Mouse (Mus musculus) forebrain, embryonic 12.5 days (tissue): ENCODE data around the gene Gorasp2. TPM values are rescaled to one million over a fixed set of nuclear protein-coding genes. Genes with fewer than 3 reads are reported as not detected.

Experiments used
- ATAC-seq: fragments of 200-750 bp; cut with Nextera tagmentation; 2 replicates; pipeline ENCODE4 v1.8.0; 2017; ENCODE audit warnings: moderate TSS enrichment; ENCODE audit not compliant: low FRiP score
- H3K27ac ChIP-seq: fragments of 300-500 bp; sonication (generic); 2 replicates; pipeline ENCODE4 v1.5.1; 2016; ENCODE audit warnings: mild to moderate bottlenecking
- H3K27me3 ChIP-seq: fragments of 300-500 bp; sonication (generic); 2 replicates; pipeline ENCODE4 v1.6.1; 2016; ENCODE audit warnings: mild to moderate bottlenecking
- H3K36me3 ChIP-seq: fragments of 300-500 bp; sonication (generic); replicated peaks from 2 replicates; pipeline ENCODE4 v1.6.1; 2016; ENCODE audit warnings: mild to moderate bottlenecking
- H3K4me1 ChIP-seq: fragments of 300-500 bp; sonication (generic); 2 replicates; pipeline ENCODE4 v1.6.1; 2016
- H3K4me2 ChIP-seq: fragments of 300-500 bp; sonication (generic); 2 replicates; pipeline ENCODE4 v1.6.1; 2016; ENCODE audit warnings: mild to moderate bottlenecking, moderate library complexity
- H3K4me3 ChIP-seq: fragments of 300-500 bp; sonication (generic); replicated peaks from 2 replicates; pipeline ENCODE4 v1.5.1; 2016; ENCODE audit warnings: mild to moderate bottlenecking
- H3K9ac ChIP-seq: fragments of 300-500 bp; sonication (generic); 2 replicates; pipeline ENCODE4 v1.6.1; 2016; ENCODE audit warnings: mild to moderate bottlenecking
- H3K9me3 ChIP-seq: fragments of 300-500 bp; sonication (generic); 2 replicates; pipeline ENCODE4 v1.6.1; 2016
- WGBS: fragments of 180-500 bp; shearing (Covaris S2); methylation state at CpG from one replicate; pipeline ENCODE4 v1.1.7; 2016; 5-methylcytosine and 5-hydroxymethylcytosine counted together
- polyA plus RNA-seq: library from polyadenylated mRNA; unstranded; fragments of >200 nt; fragmentation: Nextera tagmentation; extraction: Ambion mirVana; gene quantifications from 2 replicates; pipeline ENCODE4 v1.2.1, GENCODE M21; 2016

The Gorasp2 gene
- polyA plus RNA-seq, 1 experiment from 2014 or later: 127 TPM

DNA sequence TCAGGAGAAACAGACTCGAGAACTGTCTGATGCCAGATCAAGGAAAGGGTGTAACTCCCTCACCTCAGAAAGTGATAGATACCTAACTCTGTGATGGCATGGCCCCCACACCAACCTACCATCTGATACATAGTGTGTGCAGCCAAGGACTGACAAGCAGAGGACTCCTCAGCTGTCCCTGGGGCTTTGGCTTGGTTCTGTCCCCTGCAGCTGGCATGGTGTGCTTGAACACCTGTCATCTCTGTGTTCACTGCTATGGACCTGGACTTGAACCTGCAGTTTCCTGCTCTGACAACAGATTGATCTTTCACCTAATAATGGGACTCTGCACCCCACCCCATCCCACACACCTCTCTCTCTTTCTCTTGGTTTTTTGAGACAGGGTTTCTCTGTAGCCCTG, 29.0 kb upstream of the Gorasp2 start:
- no peak for ATAC-seq
- no peak overlapping the region for H3K4me3 ChIP-seq
- no peaks in the 10 kb centered on the region for H3K9me3 ChIP-seq
- no peaks in the 10 kb centered on the region for H3K27me3 ChIP-seq
- 94% methylated on average over 1 of the region's 1 CpGs for WGBS
- H3K9ac ChIP-seq: no peak overlapping the region
- no peak overlapping the region for H3K27ac ChIP-seq
- H3K4me1 ChIP-seq: peaks cover 12% of the 10 kb centered on the region
- no peak overlapping the region for H3K4me2 ChIP-seq
- H3K36me3 ChIP-seq: no peaks in the 10 kb centered on the region

DNA sequence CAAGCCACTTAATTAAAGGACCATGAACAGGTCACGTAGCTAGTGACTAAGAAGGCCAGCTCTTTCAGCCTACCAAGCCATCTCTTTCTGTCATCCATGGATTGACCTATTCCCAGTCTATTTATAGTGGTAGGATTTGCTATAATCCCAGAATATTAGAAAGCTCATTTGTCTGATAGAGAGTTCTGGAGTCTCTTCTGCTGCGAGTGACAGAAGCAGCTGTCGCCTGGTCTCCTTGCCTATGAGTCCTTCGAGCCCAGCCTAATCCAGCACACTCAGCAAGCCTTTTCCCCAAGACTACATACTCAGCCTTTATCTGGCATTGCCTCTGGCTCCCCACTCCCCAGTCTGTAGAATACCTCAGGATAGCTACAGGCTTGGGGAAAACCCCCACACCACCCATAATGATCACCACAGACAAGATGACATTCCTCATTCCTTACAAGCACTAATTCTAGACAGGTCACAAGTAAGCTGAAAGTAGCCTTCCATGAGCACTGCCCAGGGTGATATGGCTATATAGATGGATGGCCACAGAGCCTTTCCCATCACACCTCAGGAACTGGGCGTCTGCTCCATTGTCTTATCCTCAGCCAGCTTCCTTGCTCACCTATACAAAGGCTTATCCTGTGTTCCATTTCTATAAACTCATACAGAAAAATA, 27.2 kb upstream of the Gorasp2 start:
- no peak overlapping the region for H3K4me3 ChIP-seq
- H3K4me2 ChIP-seq: no peak overlapping the region
- no peak overlapping the region for H3K27ac ChIP-seq
- peaks cover 11% of the 10 kb centered on the region for H3K4me1 ChIP-seq
- no peak overlapping the region for H3K9ac ChIP-seq
- no peaks in the 10 kb centered on the region for H3K27me3 ChIP-seq
- H3K36me3 ChIP-seq: no peaks in the 10 kb centered on the region
- H3K9me3 ChIP-seq: no peaks in the 10 kb centered on the region
- 90% methylated on average over 5 of the region's 5 CpGs for WGBS
- ATAC-seq: no peak

DNA sequence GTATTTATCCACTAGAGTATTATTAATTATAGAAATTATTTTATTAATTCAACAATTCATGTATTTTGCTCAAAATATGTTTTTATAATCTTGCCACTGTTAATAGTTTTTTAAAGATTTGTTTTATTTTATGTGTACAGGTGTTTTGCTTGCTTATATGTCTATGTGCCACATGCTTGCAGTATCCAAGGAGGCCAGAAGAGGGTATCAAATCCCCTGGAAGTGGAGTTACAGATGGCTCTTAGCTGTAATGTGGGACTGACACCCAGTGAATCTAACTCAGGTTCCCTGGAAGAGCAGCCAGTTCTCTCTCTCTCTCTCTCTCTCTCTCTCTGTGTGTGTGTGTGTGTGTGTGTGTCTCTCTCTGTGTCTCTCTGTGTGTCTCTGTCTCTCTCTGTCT, 20.4 kb upstream of the Gorasp2 start:
- no peak for ATAC-seq

DNA sequence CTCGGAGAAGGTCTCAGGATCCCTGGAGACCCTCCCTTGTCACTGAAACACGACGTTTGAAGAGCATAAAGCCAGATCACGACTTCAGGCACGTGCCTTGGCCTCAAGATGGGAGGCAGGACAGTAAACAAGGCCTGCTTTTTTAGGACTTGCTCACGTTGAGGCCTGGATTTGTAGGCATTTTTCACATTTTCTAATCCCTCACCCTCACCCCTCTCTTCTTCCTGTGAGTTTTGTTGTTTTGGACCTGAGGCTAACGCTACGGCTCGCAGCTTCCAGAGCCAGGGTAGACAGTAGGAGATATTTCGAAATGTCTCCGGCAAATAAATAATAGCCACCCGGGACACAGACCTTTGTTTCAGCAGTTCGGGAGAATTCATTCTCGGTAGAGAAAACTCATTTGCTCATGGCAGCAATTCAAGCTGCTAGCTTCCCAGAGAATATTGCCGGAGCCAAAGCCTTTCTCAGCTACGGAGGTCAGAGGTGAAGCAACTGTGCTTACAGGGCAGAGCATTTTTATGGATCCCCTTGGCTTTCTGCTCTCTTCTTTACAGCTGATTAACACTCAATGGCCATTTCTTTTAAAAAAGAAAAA, 18.3 kb upstream of the Gorasp2 start:
- no peaks in the 10 kb centered on the region for H3K36me3 ChIP-seq

More for the DNA sequence above, 20.4 kb upstream of the Gorasp2 start:
- Histone ChIP-seq H3K9ac (no peak overlapping the region), H3K4me2 (no peak overlapping the region), H3K27me3 (no peaks in the 10 kb centered on the region), H3K27ac (no peak overlapping the region), H3K4me1 (no peaks in the 10 kb centered on the region; the same call in 1 of the 2 replicates), H3K4me3 (no peak overlapping the region), H3K36me3 (no peaks in the 10 kb centered on the region), H3K9me3 (no peaks in the 10 kb centered on the region)

DNA sequence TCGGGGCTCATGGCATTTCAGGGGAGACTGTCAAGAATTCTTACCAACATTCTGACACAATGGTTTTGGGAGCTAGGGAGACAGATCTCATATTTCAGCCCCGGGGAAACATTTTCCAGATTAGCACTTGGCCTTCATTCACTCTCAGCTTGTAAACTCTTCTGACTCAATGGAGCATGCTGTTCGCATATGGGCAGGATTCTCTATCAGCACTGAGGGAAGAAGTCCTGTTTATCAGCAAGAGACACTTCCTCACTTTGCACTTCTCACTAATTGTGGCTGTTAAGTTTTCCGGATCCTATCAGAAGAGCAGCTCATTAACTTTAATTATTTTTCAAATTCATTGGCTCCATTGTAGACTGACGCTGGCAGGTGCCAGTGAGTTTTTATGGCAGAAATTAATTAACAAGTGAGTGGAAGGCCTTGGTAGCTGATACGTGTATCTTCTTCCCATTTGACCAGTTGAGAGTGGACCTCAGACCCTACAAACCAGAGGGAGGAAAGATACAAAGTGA, 16.1 kb upstream of the Gorasp2 start:
- no peak overlapping the region for H3K4me3 ChIP-seq
- no peaks in the 10 kb centered on the region for H3K9me3 ChIP-seq
- no peak overlapping the region for H3K9ac ChIP-seq
- no peak for ATAC-seq
- H3K4me2 ChIP-seq: no peak overlapping the region
- no peaks in the 10 kb centered on the region; the same call in 1 of the 2 replicates for H3K4me1 ChIP-seq
- no peaks in the 10 kb centered on the region for H3K27me3 ChIP-seq
- no peak overlapping the region for H3K27ac ChIP-seq
- 72% methylated on average over 6 of the region's 6 CpGs for WGBS
- no peaks in the 10 kb centered on the region for H3K36me3 ChIP-seq

More for the DNA sequence above, 18.3 kb upstream of the Gorasp2 start:
- Histone ChIP-seq H3K4me1 (no peaks in the 10 kb centered on the region; the same call in 1 of the 2 replicates), H3K4me2 (no peak overlapping the region), H3K9ac (no peak overlapping the region), H3K27me3 (no peaks in the 10 kb centered on the region), H3K9me3 (no peaks in the 10 kb centered on the region), H3K4me3 (no peak overlapping the region), H3K27ac (0 out of 2 replicates have a peak overlapping the region, but pooled peaks have one; percentile 2)
- no peak for ATAC-seq
- WGBS: 49% methylated on average over 16 of the region's 16 CpGs

DNA sequence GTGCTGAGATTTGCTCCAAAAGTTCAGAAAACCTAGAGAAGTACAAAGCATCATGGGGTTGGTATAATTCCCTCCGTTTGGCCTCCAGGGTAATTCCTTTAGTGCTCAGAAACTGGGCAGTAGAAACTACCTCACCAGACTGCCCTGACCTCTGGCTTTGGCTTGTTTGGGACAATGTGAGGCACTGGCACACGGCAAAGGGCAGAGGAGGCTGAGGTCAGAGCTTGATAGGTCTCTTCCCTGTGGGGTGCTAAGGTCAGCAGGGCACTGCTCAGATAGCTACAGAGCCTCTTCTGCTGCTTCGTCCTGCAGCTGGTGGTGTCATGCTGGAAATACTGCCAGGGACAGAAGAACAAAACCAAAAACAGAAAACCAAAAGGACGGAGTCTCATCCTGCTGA, 13.7 kb upstream of the Gorasp2 start:
- no peaks in the 10 kb centered on the region for H3K27me3 ChIP-seq
- no peaks in the 10 kb centered on the region for H3K9me3 ChIP-seq

DNA sequence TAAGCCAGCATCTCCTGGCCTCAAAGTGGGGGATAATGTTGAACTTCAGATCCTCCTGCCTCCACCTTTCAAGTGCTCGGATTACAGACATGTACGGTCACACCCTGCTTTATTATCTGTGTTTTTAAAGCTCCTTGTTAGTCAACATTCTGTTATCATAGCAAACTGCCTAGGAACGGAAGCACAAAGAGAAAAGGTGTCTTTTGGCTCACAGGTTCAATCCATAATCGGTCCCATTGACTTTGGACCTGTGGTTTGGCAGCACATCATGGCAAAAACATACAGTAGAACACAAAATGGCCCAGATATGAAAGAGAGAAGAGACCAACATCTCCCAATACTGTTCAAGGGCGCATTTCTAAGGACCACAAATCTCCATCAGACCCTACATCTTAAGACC, 13.1 kb upstream of the Gorasp2 start:
- H3K4me3 ChIP-seq: no peak overlapping the region
- no peaks in the 10 kb centered on the region for H3K27me3 ChIP-seq
- ATAC-seq: no peak
- H3K27ac ChIP-seq: no peak overlapping the region
- H3K36me3 ChIP-seq: no peaks in the 10 kb centered on the region
- no peaks in the 10 kb centered on the region; the same call in 1 of the 2 replicates for H3K4me1 ChIP-seq
- H3K9ac ChIP-seq: no peak overlapping the region
- no peaks in the 10 kb centered on the region for H3K9me3 ChIP-seq
- no peak overlapping the region for H3K4me2 ChIP-seq
- 91% methylated on average over 5 of the region's 5 CpGs for WGBS

More for the DNA sequence above, 13.7 kb upstream of the Gorasp2 start:
- H3K4me3 ChIP-seq: no peak overlapping the region
- H3K4me1 ChIP-seq: no peaks in the 10 kb centered on the region; the same call in 1 of the 2 replicates
- H3K4me2 ChIP-seq: no peak overlapping the region
- no peak overlapping the region for H3K27ac ChIP-seq
- no peaks in the 10 kb centered on the region for H3K36me3 ChIP-seq
- H3K9ac ChIP-seq: no peak overlapping the region
- no peak for ATAC-seq
- 60% methylated on average over 4 of the region's 4 CpGs for WGBS

DNA sequence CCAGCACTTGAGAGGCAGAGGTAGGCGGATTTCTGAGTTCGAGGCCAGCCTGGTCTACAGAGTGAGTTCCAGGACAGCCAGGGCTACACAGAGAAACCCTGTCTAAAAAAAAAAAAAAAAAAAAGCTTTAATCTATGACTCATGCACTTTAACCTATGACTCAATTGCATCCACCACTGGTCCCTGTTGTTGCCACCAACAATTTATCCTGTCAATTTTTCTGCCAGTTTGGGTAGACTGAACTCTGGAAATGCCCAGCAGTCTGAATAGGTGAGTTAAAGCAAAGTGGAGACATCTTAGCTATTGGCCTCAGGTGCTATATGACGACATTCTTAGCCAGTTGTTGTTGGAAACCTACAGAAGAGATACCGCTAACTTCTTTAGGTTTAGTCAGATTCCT, 11.9 kb upstream of the Gorasp2 start:
- H3K9me3 ChIP-seq: no peaks in the 10 kb centered on the region
- WGBS: 91% methylated on average over 4 of the region's 4 CpGs
- H3K27me3 ChIP-seq: no peaks in the 10 kb centered on the region
- no peaks in the 10 kb centered on the region for H3K4me1 ChIP-seq
- H3K4me2 ChIP-seq: no peak overlapping the region
- no peak overlapping the region for H3K27ac ChIP-seq
- ATAC-seq: no peak
- H3K36me3 ChIP-seq: no peaks in the 10 kb centered on the region
- H3K9ac ChIP-seq: no peak overlapping the region
- no peak overlapping the region for H3K4me3 ChIP-seq

DNA sequence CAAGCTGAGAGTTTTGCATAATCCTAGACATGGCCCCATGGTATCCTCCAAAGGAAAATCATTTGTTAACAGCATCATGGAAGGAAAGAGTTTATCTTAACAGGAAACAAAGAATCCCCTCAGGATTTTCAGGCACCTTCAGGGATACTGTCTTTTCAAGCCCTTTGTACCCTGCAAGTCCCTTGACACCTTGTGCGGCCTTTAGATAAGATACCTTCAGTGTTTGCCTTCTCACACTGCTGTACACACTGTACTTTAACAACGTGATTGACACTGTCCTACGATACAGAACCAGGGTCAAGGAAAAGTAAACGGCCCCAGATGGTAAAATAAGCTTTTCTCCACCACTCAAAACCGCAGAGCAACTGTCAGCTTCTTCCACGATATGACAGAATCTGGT, 9.6 kb upstream of the Gorasp2 start:
- Histone ChIP-seq H3K4me1 (no peaks in the 10 kb centered on the region), H3K4me2 (no peak overlapping the region), H3K27me3 (no peaks in the 10 kb centered on the region), H3K9me3 (no peaks in the 10 kb centered on the region), H3K36me3 (no peaks in the 10 kb centered on the region), H3K9ac (no peak overlapping the region), H3K4me3 (no peak overlapping the region), H3K27ac (no peak overlapping the region)
- no peak for ATAC-seq
- 73% methylated on average over 6 of the region's 6 CpGs for WGBS

DNA sequence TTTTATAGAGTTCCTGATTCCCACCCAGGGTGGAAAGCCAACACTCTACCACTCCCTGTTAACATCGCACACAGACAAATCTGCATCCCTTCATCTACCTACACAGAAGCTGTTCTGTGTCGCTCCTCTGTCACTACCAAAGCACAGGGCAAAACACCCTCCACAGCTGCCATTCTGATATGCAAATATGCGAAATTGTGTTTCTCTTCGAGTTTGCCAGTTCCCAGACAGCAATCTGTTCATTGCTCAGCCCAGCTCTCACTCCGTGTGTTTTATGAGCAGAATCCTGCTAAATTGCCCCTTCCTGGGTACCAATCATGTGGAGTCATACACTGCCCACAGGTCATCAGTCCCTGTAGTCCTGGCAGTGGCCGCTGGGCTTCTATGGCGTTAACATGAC, 4.3 kb upstream of the Gorasp2 start:
- 78% methylated on average over 7 of the region's 7 CpGs for WGBS
- Histone ChIP-seq H3K4me3 (no peak overlapping the region), H3K27ac (no peak overlapping the region), H3K4me2 (no peak overlapping the region), H3K36me3 (no peaks in the 10 kb centered on the region), H3K9ac (no peak overlapping the region), H3K4me1 (peaks cover 7% of the 10 kb centered on the region), H3K9me3 (no peaks in the 10 kb centered on the region), H3K27me3 (0 out of 2 replicates have a peak, but pooled peaks cover 6% of the 10 kb centered on the region)
- no peak for ATAC-seq

DNA sequence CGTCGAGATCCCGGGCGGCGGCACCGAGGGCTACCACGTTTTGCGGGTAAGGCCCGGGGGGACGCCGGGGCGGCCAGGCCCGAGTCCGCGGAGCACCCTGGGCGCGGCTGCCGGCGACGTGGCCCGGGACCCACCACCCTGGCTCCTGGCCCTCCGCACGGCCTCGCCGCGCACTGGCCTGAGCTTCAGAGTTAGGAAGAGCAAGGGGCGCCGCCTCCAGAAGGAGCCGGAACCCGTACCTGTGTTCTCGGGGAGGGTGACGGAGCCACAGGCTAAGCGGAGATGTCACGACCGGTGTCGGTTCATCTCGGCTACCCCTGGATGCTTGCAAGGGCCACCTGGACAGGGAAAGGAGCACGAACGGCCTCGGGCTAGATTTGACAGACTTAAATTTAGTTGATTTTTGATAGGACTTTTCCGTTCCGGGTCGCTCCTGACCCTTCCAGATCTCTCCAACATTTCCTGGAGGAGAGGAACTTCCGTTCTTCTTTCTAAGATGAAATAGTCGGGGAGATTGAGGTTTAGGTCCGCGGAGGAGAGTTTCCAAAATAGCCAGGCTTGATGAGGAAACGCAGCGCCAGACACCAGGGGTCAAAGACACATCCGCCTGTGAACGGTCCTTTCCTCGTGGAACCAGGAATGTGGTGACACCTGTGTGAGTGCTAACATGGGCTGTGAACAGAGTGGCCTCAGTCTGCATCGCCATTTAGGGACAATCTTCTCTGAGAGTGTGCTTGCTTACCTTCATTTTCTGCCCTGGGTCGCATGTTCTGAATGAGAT, 529 bp downstream of the Gorasp2 start, which contains the start of gene Gm26558:
Gm26558 (minus strand) TSS at position 394 of the 781 bp plus-strand sequence.
- H3K27ac ChIP-seq: peak within 1 kb of the TSS; percentile 87
- peaks cover 23% of the 10 kb centered on the region for H3K4me1 ChIP-seq
- peak within 1 kb of the TSS; percentile 82 for H3K4me3 ChIP-seq
- ATAC-seq: peak; percentile 86
- H3K9ac ChIP-seq: peak within 1 kb of the TSS; percentile 97
- no peaks in the 10 kb centered on the region for H3K9me3 ChIP-seq
- no peaks in the 10 kb centered on the region for H3K36me3 ChIP-seq
- H3K27me3 ChIP-seq: 0 out of 2 replicates have a peak, but pooled peaks cover 6% of the 10 kb centered on the region
- peak within 1 kb of the TSS; percentile 85 for H3K4me2 ChIP-seq
- under 1% methylated on average over 52 of the region's 54 CpGs for WGBS

DNA sequence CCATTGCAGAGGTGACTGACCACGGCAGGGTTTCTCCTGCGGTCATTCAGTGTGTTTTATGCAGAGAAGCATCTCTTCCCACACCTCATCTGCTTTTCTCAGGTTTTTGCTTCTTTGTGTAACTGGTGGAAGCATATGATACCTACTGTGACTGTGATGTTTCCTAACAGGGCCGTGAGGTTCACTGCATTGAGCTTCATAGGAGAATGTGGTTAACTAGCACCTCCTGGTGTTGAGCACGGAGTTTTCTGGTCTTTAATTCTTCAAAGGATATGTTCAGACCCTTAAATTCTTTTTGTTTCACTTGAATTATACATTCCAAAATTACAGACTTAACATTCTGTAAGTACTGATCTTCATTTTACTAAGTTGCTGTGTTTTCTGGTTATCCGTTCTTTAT, 2.4 kb downstream of the Gorasp2 start:
- WGBS: 79% methylated on average over 5 of the region's 5 CpGs
- Histone ChIP-seq H3K9me3 (no peaks in the 10 kb centered on the region), H3K4me3 (no peak overlapping the region), H3K4me2 (no peak overlapping the region), H3K4me1 (peaks cover 23% of the 10 kb centered on the region), H3K27me3 (no peaks in the 10 kb centered on the region), H3K9ac (no peak overlapping the region), H3K27ac (no peak overlapping the region), H3K36me3 (no peaks in the 10 kb centered on the region)
- ATAC-seq: no peak
